Mouse (Mus musculus) lung, adult 2 months (tissue): ENCODE measurements around the gene Gm3138.
"Not testable (repeated sequence)": the region's sequence is repeated elsewhere in the genome, so short reads cannot be mapped to it uniquely, and the experiment has no call there.

Experiments used
- CTCF ChIP-seq: fragments of 200-500 bp; IDR thresholded peaks from 2 replicates; pipeline ENCODE4 v1.5.1; 2011; ENCODE audit warnings: mild to moderate bottlenecking, low read length, control low read depth; ENCODE audit not compliant: insufficient read depth
- POLR2A ChIP-seq: fragments of 200-500 bp; IDR thresholded peaks from 2 replicates; pipeline ENCODE4 v1.6.1; 2011; ENCODE audit warnings: low read depth, mild to moderate bottlenecking, control low read depth, low read length, borderline replicate concordance; ENCODE audit errors: extremely low read depth

GRCm38 (mm10) chr14:4279828-4280227, 30.4 kb downstream of the Gm3138 start:
- not testable (repeated sequence) for TF ChIP-seq POLR2A, CTCF
